Comparison of ENCODE assay signal across 28 mouse cellular contexts in genomic region chr2:158815686-158816085, GRCm38 (mm10).
"Had no signal": no experiment of that assay in that cellular context is flagged by ENCODE, and none has a peak within 500 bp of the region (broad histone marks: within the 10 kb centered on the region; RNA-seq: fewer than 3 reads in every experiment).

No protein-coding gene starts in this region.

- ATAC-seq: hindbrain, embryonic 16.5 days; inflammation-experienced regulatory T-cells, adult 6 months; intestine, embryonic 16.5 days; liver, embryonic 12.5 days had no signal

- DNase-seq: gastrocnemius, adult 2 months; gastrocnemius, postnatal 10 days; gastrocnemius, postnatal 25 days; heart, adult 18-20 months; heart, postnatal 10 days; heart, postnatal 4 days; kidney, adult 11 months; kidney, adult 2 months; kidney, adult 9 months; kidney, postnatal 14 days; kidney, postnatal 36 days; layer of hippocampus, adult 9-11 months; layer of hippocampus, postnatal 36 days; left cerebral cortex, postnatal 4 days had no signal

- H3K4me3 ChIP-seq: gastrocnemius, adult 2 months; heart, embryonic 10.5 days; heart, embryonic 12.5 days; hindbrain, embryonic 10.5 days; hindbrain, embryonic 12.5 days; kidney, embryonic 15.5 days; limb, embryonic 13.5 days; limb, embryonic 15.5 days; liver, embryonic 12.5 days had no signal

- H3K4me1 ChIP-seq: heart, embryonic 10.5 days; heart, embryonic 12.5 days; hindbrain, embryonic 10.5 days; hindbrain, embryonic 12.5 days; kidney, embryonic 15.5 days; limb, embryonic 13.5 days; liver, embryonic 12.5 days had no signal

- H3K4me2 ChIP-seq: heart, embryonic 12.5 days; hindbrain, embryonic 12.5 days; hindbrain, embryonic 14.5 days; kidney, embryonic 15.5 days; limb, embryonic 13.5 days; limb, embryonic 15.5 days; liver, embryonic 12.5 days had no signal

- H3K9ac ChIP-seq: heart, embryonic 12.5 days; hindbrain, embryonic 12.5 days; hindbrain, embryonic 14.5 days; kidney, embryonic 15.5 days; limb, embryonic 13.5 days; limb, embryonic 15.5 days; liver, embryonic 12.5 days; liver, embryonic 14.5 days had no signal

- H3K27ac ChIP-seq: gastrocnemius, adult 2 months; heart, embryonic 10.5 days; hindbrain, embryonic 10.5 days; hindbrain, embryonic 12.5 days; hindbrain, embryonic 14.5 days; kidney, embryonic 15.5 days; kidney, postnatal 0 days; limb, embryonic 13.5 days; limb, embryonic 15.5 days; liver, embryonic 12.5 days; liver, embryonic 14.5 days had no signal

- H3K27me3 ChIP-seq: heart, embryonic 12.5 days; hindbrain, embryonic 12.5 days; kidney, embryonic 15.5 days; limb, embryonic 13.5 days; limb, embryonic 15.5 days; liver, embryonic 12.5 days had no signal

- H3K9me3 ChIP-seq: heart, embryonic 10.5 days; heart, embryonic 12.5 days; hindbrain, embryonic 10.5 days; hindbrain, embryonic 12.5 days; kidney, embryonic 15.5 days; limb, embryonic 13.5 days; limb, embryonic 15.5 days; liver, embryonic 12.5 days had no signal
